Mouse (Mus musculus) monocyte, adult 59 days (primary cell): ENCODE measurements around the gene Il17f. TPM values are rescaled to one million over a fixed set of nuclear protein-coding genes. Genes with fewer than 3 reads are reported as not detected.

ENCODE experiments used
- total RNA-seq, 2 experiments: library from RNA; stranded (reverse); gene quantifications; one replicate each; pipeline ENCODE4 v1.2.4; 2023

Gene Il17f
- 1 to 10 TPM in 1 of 2 experiments, not detected in 1; 2.9 TPM for total RNA-seq

GRCm38 (mm10) chr1:20790517-20790916 lies at the start of gene Il17f:
Il17f (minus strand) TSS chr1:20790617.

GRCm38 (mm10) chr1:20819771-20820605 lies 29.6 kb upstream of the Il17f start, which contains the start of gene Mcm3:
Mcm3 (minus strand) TSS chr1:20820312.

GRCm38 (mm10) chr1:20730903-20731302 lies 59.5 kb downstream of the Il17f start, which contains the start of gene Il17a:
Il17a (plus strand) TSS chr1:20730905.

Other genes starting within 250 kb of the Il17f start
- not detected for gene Pkhd1, start 172.6 kb downstream of the Il17f start, total RNA-seq
- gene Il17a, start 59.7 kb downstream of the Il17f start, total RNA-seq, result not detected
- gene Mcm3, start 29.7 kb upstream of the Il17f start, total RNA-seq, result 10 to 100 TPM; 19.5 to 21.9 TPM
- 1 to 10 TPM; 1.8 to 2.9 TPM for gene Paqr8, start 100.0 kb upstream of the Il17f start, total RNA-seq
- under 1 TPM; 0.39 to 0.45 TPM for gene Efhc1, start 161.0 kb upstream of the Il17f start, total RNA-seq